Mouse (Mus musculus) layer of hippocampus, adult 2 months (tissue): ENCODE data around the gene Cd247. TPM values are rescaled to one million over a fixed set of nuclear protein-coding genes. Genes with fewer than 3 reads are reported as not detected.

ENCODE experiments used
- DNase-seq, 2 experiments: peaks; one replicate each; pipeline ENCODE4 v3.0.0; 2022; ENCODE audit warnings: low spot score in 2 of 2
- H3K27ac ChIP-seq: fragments of 200-600 bp; 2 replicates; pipeline ENCODE4 v1.8.1; 2022
- H3K4me3 ChIP-seq: fragments of 200-600 bp; 2 replicates; pipeline ENCODE4 v1.8.1; 2022; ENCODE audit warnings: mild to moderate bottlenecking
- CTCF ChIP-seq: fragments of 200-600 bp; conservative IDR thresholded peaks from 2 replicates; pipeline ENCODE4 v1.8.1; 2022; ENCODE audit warnings: antibody characterized with exemption, mild to moderate bottlenecking, moderate library complexity
- total RNA-seq, 2 experiments: library from RNA; stranded (reverse); gene quantifications; 2 replicates each; pipeline ENCODE4 v1.2.3; 2021

Gene Cd247
- total RNA-seq, 2 experiments from 2014 or later: not detected

DNA sequence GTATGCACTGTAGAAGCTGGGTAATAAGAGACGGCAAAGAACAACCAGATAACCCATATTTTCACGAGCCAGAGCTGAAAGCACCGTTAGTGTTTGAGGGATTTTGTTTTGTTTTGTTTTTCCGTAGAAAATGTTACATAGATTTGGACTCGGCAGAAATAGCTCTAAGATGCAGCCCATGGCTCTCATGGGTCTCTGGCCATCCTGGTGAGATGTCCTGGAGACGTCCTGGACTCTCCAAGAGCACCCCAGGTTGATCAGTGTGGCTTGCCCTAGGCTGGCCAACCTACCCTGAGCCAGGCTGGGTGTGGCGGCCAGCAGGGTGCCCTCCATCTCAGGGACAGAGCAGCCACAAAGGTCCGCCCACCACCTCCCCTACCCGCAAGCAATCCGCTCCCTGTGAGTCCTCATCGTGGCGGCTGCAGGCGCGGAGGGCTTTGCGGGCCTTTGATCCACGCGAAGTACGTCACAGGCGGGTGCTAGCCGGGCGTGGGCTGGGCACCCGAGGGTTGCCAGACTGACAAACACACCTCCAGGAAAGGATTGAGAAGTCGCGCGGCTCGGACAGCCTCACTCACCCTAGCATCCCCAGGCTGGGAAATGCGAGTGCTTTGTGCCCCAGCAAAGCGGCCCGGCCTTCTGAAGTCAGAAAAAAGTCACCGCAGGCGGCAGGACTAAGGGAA, 52.2 kb downstream of the Cd247 start:
- DNase-seq: no peak
- TF ChIP-seq CTCF: no peak
- Histone ChIP-seq H3K27ac (no peak overlapping the region), H3K4me3 (peak overlapping the region; percentile 31)

DNA sequence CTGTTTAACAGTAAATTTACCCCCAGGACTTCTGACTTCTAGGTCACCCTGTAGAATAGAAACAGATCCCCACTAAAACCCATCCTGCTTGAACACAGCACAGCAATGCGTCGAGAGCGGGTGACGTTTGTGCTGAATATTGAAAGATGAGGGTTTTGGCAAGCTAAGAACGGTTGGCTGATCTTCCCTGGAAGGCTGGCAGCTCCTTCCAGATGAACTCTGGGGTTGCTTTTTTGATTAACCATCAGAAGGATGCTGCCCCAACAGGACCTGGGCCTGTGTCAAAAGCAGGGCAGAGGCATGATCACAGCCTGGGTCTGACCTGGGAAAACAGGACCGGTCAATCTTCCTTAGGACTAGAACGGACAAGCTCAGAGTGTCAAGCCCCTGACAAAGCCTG, 53.7 kb downstream of the Cd247 start:
- H3K4me3 ChIP-seq: no peak overlapping the region
- DNase-seq: no peak
- TF ChIP-seq CTCF: no peak
- no peak overlapping the region for H3K27ac ChIP-seq

GRCm38 (mm10) chr1:165843586-165843985, 55.1 kb downstream of the Cd247 start:
- no peak for DNase-seq
- no peak for TF ChIP-seq CTCF
- Histone ChIP-seq H3K4me3 (no peak overlapping the region), H3K27ac (no peak overlapping the region)

DNA sequence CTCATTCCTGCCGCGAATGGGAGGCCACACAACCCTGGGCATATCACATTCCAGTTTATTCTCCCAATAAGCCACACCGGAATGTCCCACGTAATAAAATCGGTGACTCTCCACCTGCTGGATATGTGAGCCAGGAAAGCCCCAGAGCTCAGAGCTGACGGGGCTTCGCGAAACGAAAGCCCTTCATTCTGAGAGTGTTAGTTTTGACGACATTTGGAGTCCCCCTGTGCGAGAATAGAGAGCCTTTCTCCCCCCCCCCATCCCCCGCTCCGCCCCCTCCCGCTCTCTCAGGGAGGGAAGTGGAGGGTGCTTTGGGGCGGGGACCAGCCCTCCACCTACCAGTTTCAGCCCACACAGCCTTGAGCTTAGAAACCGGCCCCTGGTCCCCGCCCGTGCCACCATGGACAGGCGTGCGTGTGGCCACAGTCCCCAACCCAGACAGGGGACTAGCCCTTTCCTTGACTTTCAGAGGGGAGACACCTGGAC, 56.0 kb downstream of the Cd247 start:
- DNase-seq: no peak
- Histone ChIP-seq H3K27ac (peak overlapping the region; percentile 48; the same call in 1 of the 2 replicates), H3K4me3 (peak overlapping the region; percentile 60)
- TF ChIP-seq CTCF: no peak

- peak overlapping the region; percentile 48; the same call in 1 of the 2 replicates for H3K27ac ChIP-seq
- TF ChIP-seq CTCF: no peak
- peak overlapping the region; percentile 60 for H3K4me3 ChIP-seq
- DNase-seq: no peak
Observed at GRCm38 (mm10) chr1:165844956-165845355, 56.5 kb downstream of the Cd247 start.

GRCm38 (mm10) chr1:165845366-165845765, 56.9 kb downstream of the Cd247 start:
- peak overlapping the region; percentile 48; the same call in 1 of the 2 replicates for H3K27ac ChIP-seq
- peak overlapping the region; percentile 60 for H3K4me3 ChIP-seq
- DNase-seq: no peak
- no peak for TF ChIP-seq CTCF

DNA sequence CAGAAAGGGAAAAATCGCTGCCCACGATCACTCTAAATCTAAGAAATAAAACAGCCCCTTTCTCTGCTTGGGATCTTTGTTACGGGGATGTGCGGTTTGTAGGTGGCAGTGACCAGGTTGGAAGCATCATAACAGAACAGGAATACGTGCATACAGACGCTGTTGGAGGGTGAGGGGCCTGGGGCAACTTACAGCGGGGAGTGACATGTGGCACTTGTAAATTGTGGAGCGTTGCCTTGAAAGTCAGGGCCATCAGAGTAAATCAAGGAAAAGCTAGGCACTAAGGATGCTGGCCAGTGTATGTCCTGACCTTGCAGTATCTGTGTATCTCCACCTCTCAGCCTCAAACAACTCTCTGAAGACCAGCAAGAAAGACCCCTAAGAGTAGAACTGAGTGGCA, 59.9 kb downstream of the Cd247 start:
- no peak for DNase-seq
- no peak overlapping the region for H3K4me3 ChIP-seq
- TF ChIP-seq CTCF: no peak
- no peak overlapping the region for H3K27ac ChIP-seq

GRCm38 (mm10) chr1:165848881-165849280, 60.4 kb downstream of the Cd247 start:
- DNase-seq: no peak

GRCm38 (mm10) chr1:165849458-165850445, 61.3 kb downstream of the Cd247 start:
- no peak for TF ChIP-seq CTCF
- Histone ChIP-seq H3K27ac (no peak overlapping the region), H3K4me3 (no peak overlapping the region)
- no peak for DNase-seq

More at GRCm38 (mm10) chr1:165848881-165849280, 60.4 kb downstream of the Cd247 start:
- no peak overlapping the region for H3K4me3 ChIP-seq
- H3K27ac ChIP-seq: no peak overlapping the region
- no peak for TF ChIP-seq CTCF

- no peak for DNase-seq
- no peak for TF ChIP-seq CTCF
- no peak overlapping the region for H3K27ac ChIP-seq
- H3K4me3 ChIP-seq: no peak overlapping the region
Observed at GRCm38 (mm10) chr1:165852131-165852530, 63.6 kb downstream of the Cd247 start.

GRCm38 (mm10) chr1:165853131-165853721, 64.7 kb downstream of the Cd247 start:
- no peak for TF ChIP-seq CTCF

GRCm38 (mm10) chr1:165853729-165854420, 65.4 kb downstream of the Cd247 start:
- peak; percentile 26 to 67 for DNase-seq
- Histone ChIP-seq H3K4me3 (no peak overlapping the region), H3K27ac (no peak overlapping the region)
- peak; percentile 97 for TF ChIP-seq CTCF

More at GRCm38 (mm10) chr1:165853131-165853721, 64.7 kb downstream of the Cd247 start:
- no peak for DNase-seq
- no peak overlapping the region for H3K4me3 ChIP-seq
- no peak overlapping the region for H3K27ac ChIP-seq
